Mouse (Mus musculus): ENCODE data around the gene Slc26a10.

DNA sequence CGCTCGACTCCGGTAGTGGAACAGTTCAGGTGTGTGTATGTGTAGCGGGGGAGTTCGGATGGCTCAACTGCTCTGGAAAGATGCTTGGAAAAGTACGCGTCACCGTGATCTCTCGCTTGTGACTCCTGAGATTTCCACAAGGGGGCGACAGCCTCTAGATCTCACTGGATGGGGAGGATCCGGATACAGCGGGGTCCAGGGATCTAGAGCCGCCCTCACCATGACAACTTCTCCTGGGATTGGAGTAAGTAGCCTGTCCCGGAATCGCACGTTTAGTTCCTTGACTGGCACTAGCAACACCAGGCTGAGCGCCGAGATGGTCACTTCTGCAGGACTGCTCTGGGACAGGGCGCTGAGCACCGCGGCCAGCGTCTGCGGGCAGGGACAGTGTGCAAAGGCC lies 2.7 kb downstream of the Slc26a10 start:
- TF ChIP-seq CTCF (IDR thresholded peaks at IDR 0.05; ENCODE audit: low read depth, low read length), result peak; percentile 63
- no peak for TF ChIP-seq GATA1 (IDR thresholded peaks at IDR 0.05; ENCODE audit: borderline replicate concordance, low read length)
- TF ChIP-seq TAL1 (conservative IDR thresholded peaks at IDR 0.05; ENCODE audit: low read depth, low read length), result no peak
- no peak for TF ChIP-seq GATA2 (IDR thresholded peaks at IDR 0.05; ENCODE audit: borderline replicate concordance, low read depth, low read length)

Measured in G1E (cell line).